8 mouse cellular contexts compared by ENCODE assay signal in genomic region chr2:27473061-27473765, GRCm38 (mm10). TPM values are rescaled to one million over a fixed set of nuclear protein-coding genes. Genes with fewer than 3 reads are reported as not detected.
A peak's percentile ranks its signal among the peaks of the same experiment; 100 is the strongest.
DNase-seq lines count a peak whose midpoint lies in the region; ATAC-seq and TF ChIP-seq lines count a peak whose summit lies in the region.

No protein-coding gene starts in this region.

- no peaks in the 10 kb centered on the region for H3K27me3 ChIP-seq in kidney, embryonic 16.5 days (ENCODE audit: insufficient read depth, low read length)
- H3K27me3 ChIP-seq in embryonic facial prominence, embryonic 13.5 days = no peaks in the 10 kb centered on the region
- no peaks in the 10 kb centered on the region for H3K27me3 ChIP-seq in intestine, postnatal 0 days (replicated peaks; ENCODE audit: control insufficient read depth, insufficient read depth, low read length)
- no peaks in the 10 kb centered on the region for H3K27me3 ChIP-seq in splenic B cell, adult 2 months (ENCODE audit: control insufficient read depth, insufficient read depth, low read length, poor library complexity, severe bottlenecking)

- H3K36me3 ChIP-seq in kidney, embryonic 16.5 days (ENCODE audit: insufficient read depth, low read length) = no peaks in the 10 kb centered on the region
- H3K36me3 ChIP-seq in embryonic facial prominence, embryonic 13.5 days = peaks cover 26% of the 10 kb centered on the region
- H3K36me3 ChIP-seq in intestine, postnatal 0 days (ENCODE audit: control insufficient read depth, insufficient read depth) = no peaks in the 10 kb centered on the region; the same call in 1 of the 2 replicates
- H3K36me3 ChIP-seq in splenic B cell, adult 2 months (ENCODE audit: control insufficient read depth, insufficient read depth, low read length, poor library complexity, severe bottlenecking) = no peaks in the 10 kb centered on the region

- peaks cover 57% of the 10 kb centered on the region for H3K4me1 ChIP-seq in kidney, embryonic 16.5 days (ENCODE audit: insufficient read depth, low read length)
- H3K4me1 ChIP-seq in embryonic facial prominence, embryonic 13.5 days = peaks cover 64% of the 10 kb centered on the region
- peaks cover 17% of the 10 kb centered on the region for H3K4me1 ChIP-seq in intestine, postnatal 0 days (replicated peaks; ENCODE audit: control insufficient read depth, insufficient read depth, low read length)

- H3K9me3 ChIP-seq in kidney, embryonic 16.5 days (ENCODE audit: low read length) = no peaks in the 10 kb centered on the region
- H3K9me3 ChIP-seq in embryonic facial prominence, embryonic 13.5 days = no peaks in the 10 kb centered on the region
- no peaks in the 10 kb centered on the region for H3K9me3 ChIP-seq in intestine, postnatal 0 days (ENCODE audit: control insufficient read depth)

- no peak overlapping the region for H3K27ac ChIP-seq in kidney, embryonic 16.5 days (ENCODE audit: low read length)
- no peak overlapping the region for H3K27ac ChIP-seq in embryonic facial prominence, embryonic 13.5 days
- peak overlapping the region; percentile 28; the same call in 1 of the 2 replicates for H3K27ac ChIP-seq in intestine, postnatal 0 days (ENCODE audit: low read depth, low read length)

- H3K4me3 ChIP-seq in kidney, embryonic 16.5 days (ENCODE audit: low read length) = peak overlapping the region; percentile 87
- peak overlapping the region; percentile 98 for H3K4me3 ChIP-seq in embryonic facial prominence, embryonic 13.5 days
- H3K4me3 ChIP-seq in intestine, postnatal 0 days (ENCODE audit: low read depth, low read length) = peak overlapping the region; percentile 95

- DNase-seq in kidney, adult 18-20 months = no peak
- DNase-seq in splenic B cell, adult 2 months (ENCODE audit: low read depth, low spot score) = peak; percentile 38
- DNase-seq in urinary bladder, postnatal 10 days (ENCODE audit: low spot score) = no peak

- peak overlapping the region; percentile 97 for H3K9ac ChIP-seq in kidney, embryonic 16.5 days (replicated peaks; ENCODE audit: low read length)
- H3K9ac ChIP-seq in embryonic facial prominence, embryonic 13.5 days = peak overlapping the region; percentile 98; the same call in 1 of the 2 replicates
- H3K9ac ChIP-seq in intestine, postnatal 0 days (ENCODE audit: low read depth, low read length) = peak overlapping the region; percentile 13; the same call in 1 of the 2 replicates

- peak overlapping the region; percentile 84 for H3K4me2 ChIP-seq in kidney, embryonic 16.5 days (replicated peaks; ENCODE audit: low read depth, low read length)
- peak overlapping the region; percentile 74 for H3K4me2 ChIP-seq in embryonic facial prominence, embryonic 13.5 days
- peak overlapping the region; percentile 87 for H3K4me2 ChIP-seq in intestine, postnatal 0 days (replicated peaks; ENCODE audit: low read depth)

- TF ChIP-seq CTCF in intestine, postnatal 0 days (IDR thresholded peaks at IDR 0.05; ENCODE audit: low read depth) = no peak

- ATAC-seq in kidney, embryonic 16.5 days (ENCODE audit: low FRiP score, low TSS enrichment) = no peak
- no peak for ATAC-seq in embryonic facial prominence, embryonic 13.5 days (ENCODE audit: insufficient number of reproducible peaks, insufficient read depth, low FRiP score, low TSS enrichment, low read depth)
- ATAC-seq in intestine, postnatal 0 days = no peak
- no peak for ATAC-seq in monocyte, adult 5-6 weeks (replicated peaks; ENCODE audit: insufficient number of reproducible peaks, low FRiP score, low TSS enrichment, poor library complexity, severe bottlenecking)
- ATAC-seq in cerebellum, adult (ENCODE audit: insufficient number of reproducible peaks, low FRiP score, low TSS enrichment) = no peak

- 56% methylated on average over 7 of the region's 7 CpGs for WGBS in kidney, embryonic 16.5 days
- WGBS in embryonic facial prominence, embryonic 13.5 days = 50% methylated on average over 7 of the region's 7 CpGs
- WGBS in intestine, postnatal 0 days = 37% methylated on average over 7 of the region's 7 CpGs

RNA-seq across cellular contexts. Expression of gene Brd3os, which starts 31.1 kb away (rescaled TPM):
- polyA plus RNA-seq in kidney, embryonic 16.5 days (2015; fragmentation: Nextera tagmentation; extraction: Ambion mirVana) = 13.1 and 13.7 TPM in 2 replicates
- 15.4 and 15.7 TPM in 2 replicates for polyA plus RNA-seq in embryonic facial prominence, embryonic 13.5 days (2015; fragmentation: Nextera tagmentation; extraction: Ambion mirVana)
- polyA plus RNA-seq in intestine, postnatal 0 days (2015; fragmentation: Nextera tagmentation; extraction: Ambion mirVana) = 1.5 and 1.8 TPM in 2 replicates
- 2.2 TPM in 1 of 3 replicates, not detected in the others for total RNA-seq in monocyte, adult 5-6 weeks (2017)

RNA-seq across cellular contexts. Expression of gene Brd3, which starts 34.2 kb away (rescaled TPM):
- 103 and 117 TPM in 2 replicates for polyA plus RNA-seq in kidney, embryonic 16.5 days (2015; fragmentation: Nextera tagmentation; extraction: Ambion mirVana)
- polyA plus RNA-seq in embryonic facial prominence, embryonic 13.5 days (2015; fragmentation: Nextera tagmentation; extraction: Ambion mirVana) = 116 and 138 TPM in 2 replicates
- 49.8 and 50.2 TPM in 2 replicates for polyA plus RNA-seq in intestine, postnatal 0 days (2015; fragmentation: Nextera tagmentation; extraction: Ambion mirVana)
- 11.9 to 23.9 TPM (median 15.9 TPM) in 3 replicates for total RNA-seq in monocyte, adult 5-6 weeks (2017)

RNA-seq across cellular contexts. Expression of gene Wdr5, which starts 41.7 kb away (rescaled TPM):
- 67.3 and 70.5 TPM in 2 replicates for polyA plus RNA-seq in kidney, embryonic 16.5 days (2015; fragmentation: Nextera tagmentation; extraction: Ambion mirVana)
- polyA plus RNA-seq in embryonic facial prominence, embryonic 13.5 days (2015; fragmentation: Nextera tagmentation; extraction: Ambion mirVana) = 57.4 and 57.9 TPM in 2 replicates
- polyA plus RNA-seq in intestine, postnatal 0 days (2015; fragmentation: Nextera tagmentation; extraction: Ambion mirVana) = 15.6 and 16.2 TPM in 2 replicates
- total RNA-seq in monocyte, adult 5-6 weeks (2017) = 28.3 to 50.1 TPM (median 31.0 TPM) in 3 replicates

RNA-seq across cellular contexts. Expression of gene Vav2, which starts 46.4 kb away (rescaled TPM):
- 7.1 TPM in 2 replicates for polyA plus RNA-seq in kidney, embryonic 16.5 days (2015; fragmentation: Nextera tagmentation; extraction: Ambion mirVana)
- polyA plus RNA-seq in embryonic facial prominence, embryonic 13.5 days (2015; fragmentation: Nextera tagmentation; extraction: Ambion mirVana) = 5.2 and 5.4 TPM in 2 replicates
- 5.4 and 6.8 TPM in 2 replicates for polyA plus RNA-seq in intestine, postnatal 0 days (2015; fragmentation: Nextera tagmentation; extraction: Ambion mirVana)
- total RNA-seq in monocyte, adult 5-6 weeks (2017) = 17.7 to 18.3 TPM (median 18.0 TPM) in 3 replicates

Comparison
In these comparisons a context has a peak if more than half of its experiments do, and no peak if none do; other contexts are left out.
1. H3K9ac ChIP-seq: peak in every context shown above with its lines; median percentile 98 in embryonic facial prominence, embryonic 13.5 days; 97 in kidney, embryonic 16.5 days; 13 in intestine, postnatal 0 days.